Mouse (Mus musculus) stomach, postnatal 0 days (tissue): ENCODE measurements around the gene Nr2f2. TPM values are rescaled to one million over a fixed set of nuclear protein-coding genes. Genes with fewer than 3 reads are reported as not detected.

Experiments used
- ATAC-seq: fragments of 200-750 bp; cut with Nextera tagmentation; 2 replicates; pipeline ENCODE4 v1.8.0; 2017; ENCODE audit not compliant: low FRiP score, low TSS enrichment
- DNase-seq: peaks from one replicate; pipeline ENCODE4 v3.0.0-alpha.2; 2016; ENCODE audit warnings: low spot score
- H3K27ac ChIP-seq: fragments of 300-500 bp; sonication (generic); replicated peaks from 2 replicates; pipeline ENCODE4 v1.5.1; 2014; ENCODE audit warnings: mild to moderate bottlenecking, control low read depth
- H3K27me3 ChIP-seq: fragments of 300-500 bp; sonication (generic); 2 replicates; pipeline ENCODE4 v1.6.1; 2014; ENCODE audit warnings: low read length; ENCODE audit not compliant: control insufficient read depth, insufficient read depth
- H3K36me3 ChIP-seq: fragments of 300-500 bp; sonication (generic); 2 replicates; pipeline ENCODE4 v1.6.1; 2014; ENCODE audit warnings: low read length, mixed read lengths; ENCODE audit not compliant: control insufficient read depth, insufficient read depth
- H3K4me1 ChIP-seq: fragments of 300-500 bp; sonication (generic); replicated peaks from 2 replicates; pipeline ENCODE4 v1.6.1; 2014; ENCODE audit warnings: antibody characterized with exemption; ENCODE audit not compliant: control insufficient read depth, insufficient read depth
- H3K4me2 ChIP-seq: fragments of 300-500 bp; sonication (generic); replicated peaks from 2 replicates; pipeline ENCODE4 v1.6.1; 2014; ENCODE audit warnings: low read depth, mild to moderate bottlenecking, control low read depth, moderate library complexity
- H3K4me3 ChIP-seq: fragments of 300-500 bp; sonication (generic); 2 replicates; pipeline ENCODE4 v1.5.1; 2014; ENCODE audit warnings: low read depth, low read length, control low read depth
- H3K9ac ChIP-seq: fragments of 300-500 bp; sonication (generic); 2 replicates; pipeline ENCODE4 v1.6.1; 2014; ENCODE audit warnings: mild to moderate bottlenecking, low read length, control low read depth, mixed read lengths
- H3K9me3 ChIP-seq: fragments of 300-500 bp; sonication (generic); 2 replicates; pipeline ENCODE4 v1.6.1; 2016; ENCODE audit warnings: low read length; ENCODE audit not compliant: control insufficient read depth
- CTCF ChIP-seq: IDR thresholded peaks from 2 replicates; pipeline ENCODE4 v1.5.1; 2016; ENCODE audit warnings: antibody characterized with exemption, low read depth, mild to moderate bottlenecking, moderate library complexity
- EP300 ChIP-seq: optimal IDR thresholded peaks from 2 replicates; pipeline ENCODE3; 2016; ENCODE audit warnings: antibody characterized with exemption
- WGBS: fragments of 180-500 bp; shearing (Covaris S2); extraction: QIAGEN DNeasy Blood & Tissue Kit; methylation state at CpG from one replicate; pipeline ENCODE4 v1.1.7; 2014; 5-methylcytosine and 5-hydroxymethylcytosine counted together
- polyA plus RNA-seq: library from polyadenylated mRNA; unstranded; fragments of >200 nt; fragmentation: Nextera tagmentation; extraction: Ambion mirVana; gene quantifications from 2 replicates; pipeline ENCODE4 v1.2.1, GENCODE M21; 2015

Gene Nr2f2
- polyA plus RNA-seq, 1 experiment from 2014 or later = 53.9 TPM

- 62% methylated on average over 3 of the region's 3 CpGs for WGBS
- Histone ChIP-seq H3K27ac (no peak overlapping the region), H3K27me3 (no peaks in the 10 kb centered on the region), H3K4me3 (no peak overlapping the region), H3K9me3 (no peaks in the 10 kb centered on the region), H3K4me1 (no peaks in the 10 kb centered on the region), H3K9ac (no peak overlapping the region), H3K4me2 (no peak overlapping the region), H3K36me3 (no peaks in the 10 kb centered on the region)
- DNase-seq = no peak
- no peak for TF ChIP-seq CTCF
- no peak for TF ChIP-seq EP300
- ATAC-seq = no peak
Observed at GRCm38 (mm10) chr7:70380943-70381342, 14.4 kb upstream of the Nr2f2 start.

DNA sequence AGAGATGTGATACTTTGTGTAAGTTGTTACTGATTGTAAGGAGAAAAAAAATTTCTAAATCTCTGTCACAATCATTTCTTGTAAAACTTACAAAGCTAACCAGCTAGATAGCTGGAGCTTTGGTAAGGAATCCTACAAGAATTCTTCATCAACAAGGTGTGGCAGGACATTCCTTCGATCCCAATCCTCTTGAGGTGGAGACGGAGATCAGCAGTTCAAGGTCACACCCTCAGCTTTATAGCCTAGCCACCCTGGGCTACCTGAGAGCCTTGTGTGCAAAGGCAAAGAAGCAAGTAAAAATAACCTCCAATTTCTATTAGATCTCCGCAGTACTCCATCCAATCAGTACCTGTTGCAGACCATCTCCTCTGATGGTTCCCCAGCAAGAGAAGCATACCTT, 13.7 kb upstream of the Nr2f2 start:
- H3K4me3 ChIP-seq = no peak overlapping the region
- no peak for TF ChIP-seq CTCF
- no peak for TF ChIP-seq EP300
- no peaks in the 10 kb centered on the region for H3K27me3 ChIP-seq
- H3K4me1 ChIP-seq = no peaks in the 10 kb centered on the region
- ATAC-seq = no peak
- 81% methylated on average over 3 of the region's 3 CpGs for WGBS
- H3K36me3 ChIP-seq = no peaks in the 10 kb centered on the region
- no peak for DNase-seq
- no peak overlapping the region for H3K9ac ChIP-seq
- no peaks in the 10 kb centered on the region for H3K9me3 ChIP-seq
- H3K27ac ChIP-seq = no peak overlapping the region
- no peak overlapping the region for H3K4me2 ChIP-seq

GRCm38 (mm10) chr7:70370552-70371262, 4.2 kb upstream of the Nr2f2 start:
- H3K27me3 ChIP-seq = no peaks in the 10 kb centered on the region

GRCm38 (mm10) chr7:70369731-70370551, 3.4 kb upstream of the Nr2f2 start:
- H3K4me2 ChIP-seq = peak overlapping the region; percentile 82
- peak overlapping the region; percentile 77 for H3K27ac ChIP-seq
- H3K9ac ChIP-seq = peak overlapping the region; percentile 68
- no peaks in the 10 kb centered on the region for H3K27me3 ChIP-seq
- H3K4me3 ChIP-seq = peak overlapping the region; percentile 49
- no peaks in the 10 kb centered on the region for H3K4me1 ChIP-seq
- H3K9me3 ChIP-seq = no peaks in the 10 kb centered on the region
- H3K36me3 ChIP-seq = no peaks in the 10 kb centered on the region
- no peak for TF ChIP-seq EP300
- TF ChIP-seq CTCF = no peak
- peak; percentile 52 for DNase-seq
- WGBS = 7% methylated on average over 47 of the region's 47 CpGs
- ATAC-seq = peak; percentile 35

More at GRCm38 (mm10) chr7:70370552-70371262, 4.2 kb upstream of the Nr2f2 start:
- peak overlapping the region; percentile 82 for H3K4me2 ChIP-seq
- 0 out of 2 replicates have a peak, but pooled peaks have one; percentile 19 for TF ChIP-seq CTCF
- no peak for TF ChIP-seq EP300
- WGBS = 30% methylated on average over 18 of the region's 18 CpGs
- H3K9ac ChIP-seq = peak overlapping the region; percentile 68
- no peaks in the 10 kb centered on the region for H3K9me3 ChIP-seq
- no peaks in the 10 kb centered on the region for H3K4me1 ChIP-seq
- H3K4me3 ChIP-seq = peak overlapping the region; percentile 49
- H3K27ac ChIP-seq = peak overlapping the region; percentile 77
- ATAC-seq (no peak), DNase-seq (peak; percentile 32)
- H3K36me3 ChIP-seq = no peaks in the 10 kb centered on the region

DNA sequence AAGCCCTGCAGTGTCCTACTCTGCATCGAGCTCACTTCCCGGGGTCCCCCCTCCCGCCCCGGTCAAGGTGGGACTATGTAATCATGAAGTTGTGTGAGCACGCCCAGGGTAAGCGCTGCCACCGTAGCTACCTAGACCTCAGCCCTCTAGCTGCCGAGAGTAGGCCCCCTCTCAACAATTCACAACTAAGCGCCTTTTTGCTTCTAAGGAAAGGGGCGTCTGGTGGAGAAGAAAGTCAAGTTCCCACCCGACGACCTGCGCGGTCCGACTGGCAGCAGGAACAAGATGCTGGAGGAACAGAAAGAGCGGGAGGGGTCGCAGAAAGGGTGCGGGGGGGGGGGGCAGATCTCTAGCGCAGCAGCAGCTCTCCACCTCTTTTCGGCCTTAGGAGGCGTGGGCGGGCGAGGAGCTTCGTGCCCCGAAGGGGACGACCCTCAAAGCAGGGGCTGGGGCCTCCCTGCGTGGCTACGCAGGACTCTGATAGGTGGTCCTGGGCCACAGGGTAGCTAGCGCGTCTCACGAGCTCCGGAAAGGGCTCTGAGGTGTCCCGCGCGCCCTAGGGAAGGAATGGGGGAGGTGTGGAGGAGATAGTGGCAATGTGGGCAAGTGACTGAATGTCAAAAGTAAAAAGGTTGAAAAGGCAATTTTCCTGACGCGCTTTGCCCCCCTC, 2.7 kb upstream of the Nr2f2 start:
- H3K4me2 ChIP-seq = peak overlapping the region; percentile 82
- peak overlapping the region; percentile 68 for H3K9ac ChIP-seq
- peak; percentile 58; the same call in 1 of the 2 replicates for ATAC-seq
- H3K27me3 ChIP-seq = no peaks in the 10 kb centered on the region
- no peaks in the 10 kb centered on the region for H3K4me1 ChIP-seq
- peak overlapping the region; percentile 77 for H3K27ac ChIP-seq
- no peaks in the 10 kb centered on the region for H3K36me3 ChIP-seq
- H3K4me3 ChIP-seq = peak overlapping the region; percentile 49
- DNase-seq = peak; percentile 44
- WGBS = 10% methylated on average over 37 of the region's 37 CpGs
- no peaks in the 10 kb centered on the region for H3K9me3 ChIP-seq
- peak; percentile 18; the same call in 1 of the 2 replicates for TF ChIP-seq CTCF
- TF ChIP-seq EP300 = no peak
